In genomic region chr2:165838606-165839316, GRCm38 (mm10) we compare ENCODE assay signal across 14 mouse cellular contexts.
DNase-seq lines count a peak whose midpoint lies in the region; ATAC-seq and TF ChIP-seq lines count a peak whose summit lies in the region.
"Had no signal": no experiment of that assay in that cellular context is flagged by ENCODE, and none has a peak within 500 bp of the region (broad histone marks: within the 10 kb centered on the region; RNA-seq: fewer than 3 reads in every experiment).

No protein-coding gene starts in this region.

- H3K9ac ChIP-seq in CH12.LX (ENCODE audit: insufficient read depth, low read depth), result no peak overlapping the region
- no peak overlapping the region for H3K9ac ChIP-seq in midbrain, embryonic 15.5 days
- H3K9ac ChIP-seq: heart, embryonic 12.5 days had no signal

- in situ Hi-C loops in CH12.LX (cut with MboI; ENCODE audit: low pct_ligation_motif_present, low pct_unique_long_range_greater_than_20kb, low sequenced_read_pairs), result no loop called here

- no peaks in the 10 kb centered on the region for H3K9me3 ChIP-seq in CH12.LX (replicated peaks; ENCODE audit: low read length)
- no peaks in the 10 kb centered on the region for H3K9me3 ChIP-seq in hindbrain, embryonic 10.5 days
- H3K9me3 ChIP-seq in midbrain, embryonic 15.5 days, result no peaks in the 10 kb centered on the region
- H3K9me3 ChIP-seq: heart, embryonic 12.5 days had no signal

- no peak for TF ChIP-seq EP300 in CH12.LX (IDR thresholded peaks at IDR 0.05; ENCODE audit: low read length)

- H3K27ac ChIP-seq in CH12.LX (ENCODE audit: insufficient read depth, low read depth), result no peak overlapping the region
- peak overlapping the region; percentile 16; the same call in 1 of the 2 replicates for H3K27ac ChIP-seq in hindbrain, embryonic 10.5 days
- H3K27ac ChIP-seq in midbrain, embryonic 15.5 days, result peak overlapping the region; percentile 73

- DNase-seq in CH12.LX (ENCODE audit: extremely low read depth), result no peak
- peak; percentile 37 for DNase-seq in brain, adult 2 months (ENCODE audit: low read depth, low spot score)
- no peak for DNase-seq in hindbrain, embryonic 10.5 days (ENCODE audit: low spot score)
- no peak for DNase-seq in cerebellum, adult 18-20 months
- DNase-seq in gastrocnemius, postnatal 36 days, result no peak
- DNase-seq: cerebellum, adult 2 months; gastrocnemius, postnatal 14 days; kidney, adult 9 months; thymus, adult 18-20 months had no signal

- intact Hi-C loops in gastrocnemius, postnatal 36 days (cut with DNase I), result no loop called here

- 0 out of 2 replicates have a peak, but pooled peaks have one; percentile 7 for TF ChIP-seq POLR2A in CH12.LX (IDR thresholded peaks at IDR 0.05; ENCODE audit: low read depth, low read length)

- peaks cover 94 to 98% of the 10 kb centered on the region in 2 experiments for H3K36me3 ChIP-seq in CH12.LX (replicated peaks in 1 of 2; ENCODE audit: control insufficient read depth in 1 of 2, insufficient read depth in 1 of 2, low read length in 1 of 2)
- peaks cover 100% of the 10 kb centered on the region for H3K36me3 ChIP-seq in hindbrain, embryonic 10.5 days
- peaks cover 26% of the 10 kb centered on the region for H3K36me3 ChIP-seq in midbrain, embryonic 15.5 days (replicated peaks)

- no peak overlapping the region for H3K4me2 ChIP-seq in CH12.LX (ENCODE audit: insufficient read depth, low read depth, poor library complexity, severe bottlenecking)
- no peak overlapping the region for H3K4me2 ChIP-seq in midbrain, embryonic 15.5 days
- H3K4me2 ChIP-seq: heart, embryonic 12.5 days; liver, embryonic 11.5 days had no signal

- H3K27me3 ChIP-seq in CH12.LX (replicated peaks), result no peaks in the 10 kb centered on the region
- H3K27me3 ChIP-seq in hindbrain, embryonic 10.5 days (ENCODE audit: insufficient read depth, poor library complexity, severe bottlenecking), result no peaks in the 10 kb centered on the region
- H3K27me3 ChIP-seq in midbrain, embryonic 15.5 days (replicated peaks), result no peaks in the 10 kb centered on the region
- H3K27me3 ChIP-seq: heart, embryonic 12.5 days had no signal

- dilution Hi-C loops in CH12.LX (cut with MboI; ENCODE audit: extremely low pct_ligation_motif_present, extremely low pct_unique_long_range_greater_than_20kb, low sequenced_read_pairs), result no loop called here

- no peak for ATAC-seq in midbrain, embryonic 15.5 days (replicated peaks)
- ATAC-seq in granulocyte monocyte progenitor cell, adult 5-6 weeks (replicated peaks; ENCODE audit: poor library complexity, severe bottlenecking), result no peak
- ATAC-seq: lung, postnatal 0 days had no signal

- WGBS in hindbrain, embryonic 10.5 days, result 92% methylated on average over 23 of the region's 23 CpGs
- 48% methylated on average over 23 of the region's 23 CpGs for WGBS in midbrain, embryonic 15.5 days

- TF ChIP-seq CTCF in CH12.LX (conservative IDR thresholded peaks at IDR 0.05 in 1 of 2, IDR thresholded peaks at IDR 0.05 in 1 of 2; ENCODE audit: low read depth in 2 of 2, low read length in 2 of 2), result no peak

- no peak for TF ChIP-seq RAD21 in CH12.LX (IDR thresholded peaks at IDR 0.05; ENCODE audit: low read depth, low read length)

- H3K4me3 ChIP-seq in CH12.LX (replicated peaks in 1 of 3; ENCODE audit: low read depth in 2 of 3, low read length in 2 of 3, poor library complexity in 1 of 3), result no peak overlapping the region
- H3K4me3 ChIP-seq in hindbrain, embryonic 10.5 days, result no peak overlapping the region
- no peak overlapping the region for H3K4me3 ChIP-seq in midbrain, embryonic 15.5 days
- H3K4me3 ChIP-seq: heart, embryonic 12.5 days had no signal

- peaks cover 22% of the 10 kb centered on the region; the same call in 1 of the 2 replicates for H3K79me2 ChIP-seq in CH12.LX (replicated peaks; ENCODE audit: control insufficient read depth, extremely low read depth, insufficient read depth, poor library complexity, severe bottlenecking)

- H3K4me1 ChIP-seq in CH12.LX (ENCODE audit: control insufficient read depth in 1 of 2, insufficient read depth in 2 of 2), result peaks cover 0 to 16% of the 10 kb centered on the region in 2 experiments; a peak in 2 of 4 replicates
- H3K4me1 ChIP-seq in hindbrain, embryonic 10.5 days (replicated peaks), result peaks cover 9% of the 10 kb centered on the region; the same call in 1 of the 2 replicates
- H3K4me1 ChIP-seq in midbrain, embryonic 15.5 days, result peaks cover 22% of the 10 kb centered on the region; the same call in 1 of the 2 replicates

TF ChIP-seq in CH12.LX, 34 proteins besides CTCF, POLR2A, EP300 and RAD21:
- TF ChIP-seq MAZ (IDR thresholded peaks at IDR 0.05; ENCODE audit: low read depth, low read length), result no peak
- no peak for TF ChIP-seq NRF1 (IDR thresholded peaks at IDR 0.05; ENCODE audit: low read depth, low read length)
- no peak for TF ChIP-seq BHLHE40 (IDR thresholded peaks at IDR 0.05; ENCODE audit: low read depth, low read length)
- TF ChIP-seq ZMIZ1 (IDR thresholded peaks at IDR 0.05; ENCODE audit: low read depth, low read length), result no peak
- no peak for TF ChIP-seq ZNF384 (IDR thresholded peaks at IDR 0.05; ENCODE audit: low read depth, low read length)
- TF ChIP-seq TBP (conservative IDR thresholded peaks at IDR 0.05; ENCODE audit: low read depth, low read length), result no peak
